ENCODE assay signal across 8 mouse cellular contexts in genomic region chr4:106989226-106989983, GRCm38 (mm10).
DNase-seq lines count a peak whose midpoint lies in the region; ATAC-seq and TF ChIP-seq lines count a peak whose summit lies in the region.

No protein-coding gene starts in this region.

- H3K4me3 ChIP-seq in heart, adult 2 months: no peak overlapping the region
- H3K4me3 ChIP-seq in E14TG2a.4 (replicated peaks; ENCODE audit: low read length): peak overlapping the region; percentile 30; the same call in 1 of the 2 replicates
- no peak overlapping the region for H3K4me3 ChIP-seq in hindbrain, postnatal 0 days (ENCODE audit: low read length)
- H3K4me3 ChIP-seq in small intestine, adult 2 months (ENCODE audit: low read depth, low read length): no peak overlapping the region

- WGBS in heart, adult 2 months: 69% methylated on average over 10 of the region's 10 CpGs
- 24% methylated on average over 10 of the region's 10 CpGs for WGBS in hindbrain, postnatal 0 days
- WGBS in small intestine, adult 2 months: 52% methylated on average over 10 of the region's 10 CpGs

- no peaks in the 10 kb centered on the region for H3K27me3 ChIP-seq in heart, adult 2 months (ENCODE audit: control insufficient read depth, insufficient read depth, low read length)
- no peaks in the 10 kb centered on the region for H3K27me3 ChIP-seq in E14TG2a.4 (ENCODE audit: insufficient read depth, low read length)
- no peaks in the 10 kb centered on the region for H3K27me3 ChIP-seq in hindbrain, postnatal 0 days (ENCODE audit: insufficient read depth, low read length)
- H3K27me3 ChIP-seq in small intestine, adult 2 months (ENCODE audit: control insufficient read depth, insufficient read depth, low read length): no peaks in the 10 kb centered on the region

- no peak for TF ChIP-seq EP300 in heart, adult 2 months (IDR thresholded peaks at IDR 0.05; ENCODE audit: insufficient read depth, low read depth, low read length)

- TF ChIP-seq CTCF in heart, adult 2 months (IDR thresholded peaks at IDR 0.05): peak; percentile 79
- peak; percentile 60 for TF ChIP-seq CTCF in E14TG2a.4 (conservative IDR thresholded peaks at IDR 0.05; ENCODE audit: low read length)
- TF ChIP-seq CTCF in hindbrain, postnatal 0 days (IDR thresholded peaks at IDR 0.05; ENCODE audit: low read depth): peak; percentile 88
- peak; percentile 58; the same call in 1 of the 2 replicates for TF ChIP-seq CTCF in small intestine, adult 2 months (IDR thresholded peaks at IDR 0.05; ENCODE audit: extremely low read depth, insufficient read length, insufficient replicate concordance, low read depth, low read length)

- ATAC-seq in hindbrain, postnatal 0 days: peak; percentile 72

- intact Hi-C loops in heart, adult 2 months (cut with DNase I): loop anchor here (5.0 kb wide), 1 partner anchor 173 kb away; no protein-coding TSS in a partner anchor

- no peak overlapping the region for H3K4me2 ChIP-seq in hindbrain, postnatal 0 days (ENCODE audit: low read depth, low read length)

- no peak for TF ChIP-seq POLR2A in heart, adult 2 months (IDR thresholded peaks at IDR 0.05; ENCODE audit: insufficient read depth, low read depth, low read length)
- TF ChIP-seq POLR2A in small intestine, adult 2 months (IDR thresholded peaks at IDR 0.05; ENCODE audit: low read depth, low read length): no peak

- H3K27ac ChIP-seq in heart, adult 2 months: no peak overlapping the region
- H3K27ac ChIP-seq in hindbrain, postnatal 0 days: peak overlapping the region; percentile 45
- peak overlapping the region; percentile 10; the same call in 1 of the 2 replicates for H3K27ac ChIP-seq in small intestine, adult 2 months (ENCODE audit: insufficient read depth, low read depth, low read length)

- H3K36me3 ChIP-seq in heart, adult 2 months (ENCODE audit: control insufficient read depth, insufficient read depth, low read length): no peaks in the 10 kb centered on the region
- H3K36me3 ChIP-seq in E14TG2a.4 (ENCODE audit: insufficient read depth, low read length): peaks cover 12% of the 10 kb centered on the region
- no peaks in the 10 kb centered on the region for H3K36me3 ChIP-seq in hindbrain, postnatal 0 days (ENCODE audit: insufficient read depth, low read length)
- no peaks in the 10 kb centered on the region for H3K36me3 ChIP-seq in small intestine, adult 2 months (ENCODE audit: control insufficient read depth, insufficient read depth, low read length)

- DNase-seq in heart, adult 2 months: peak in 1 of 2 experiments; percentile 32
- DNase-seq in heart, adult 9 months (ENCODE audit: low spot score in 2 of 2): no peak
- DNase-seq in cerebellum, postnatal 25 days: peak; percentile 72 to 76
- DNase-seq in hindbrain, postnatal 0 days (ENCODE audit: low spot score): peak; percentile 83
- DNase-seq in urinary bladder, postnatal 4 days (ENCODE audit: low spot score in 2 of 2): no peak
- DNase-seq in right cerebral cortex, postnatal 4 days: no peak

- H3K79me2 ChIP-seq in heart, adult 2 months (replicated peaks; ENCODE audit: control insufficient read depth, insufficient read depth, low read length): no peaks in the 10 kb centered on the region; the same call in 1 of the 2 replicates

- H3K9ac ChIP-seq in heart, adult 2 months (ENCODE audit: low read depth, low read length): no peak overlapping the region
- H3K9ac ChIP-seq in hindbrain, postnatal 0 days (replicated peaks; ENCODE audit: low read length): no peak overlapping the region

- H3K4me1 ChIP-seq in heart, adult 2 months (ENCODE audit: control insufficient read depth, insufficient read depth, low read length): peaks cover 22% of the 10 kb centered on the region
- peaks cover 70% of the 10 kb centered on the region for H3K4me1 ChIP-seq in E14TG2a.4 (replicated peaks; ENCODE audit: low read depth, low read length)
- peaks cover 22% of the 10 kb centered on the region for H3K4me1 ChIP-seq in hindbrain, postnatal 0 days (ENCODE audit: insufficient read depth, low read length)
- H3K4me1 ChIP-seq in small intestine, adult 2 months (ENCODE audit: control insufficient read depth, insufficient read depth, insufficient read length, low read length): peaks cover 44% of the 10 kb centered on the region

- no peaks in the 10 kb centered on the region for H3K9me3 ChIP-seq in E14TG2a.4 (ENCODE audit: low read length)
- H3K9me3 ChIP-seq in hindbrain, postnatal 0 days (ENCODE audit: low read length): no peaks in the 10 kb centered on the region

Comparison
In these comparisons a context has a peak if more than half of its experiments do, and no peak if none do; other contexts are left out.
1. DNase-seq: peak in cerebellum, postnatal 25 days (2 of 2) and hindbrain, postnatal 0 days (single experiment); none in heart, adult 9 months (0 of 2), urinary bladder, postnatal 4 days (0 of 2) and right cerebral cortex, postnatal 4 days (single experiment).
2. Peak in every context shown above with its lines, with median percentiles within 50 percentile points of each other: CTCF ChIP-seq.